Mouse (Mus musculus) lung, embryonic 14.5 days (tissue): Measurements from ENCODE around the gene Edn3. TPM values are rescaled to one million over a fixed set of nuclear protein-coding genes. Genes with fewer than 3 reads are reported as not detected.

Experiments
- ATAC-seq: fragments of 200-750 bp; cut with Nextera tagmentation; 2 replicates; pipeline ENCODE4 v1.8.0; 2017; ENCODE audit warnings: mild to moderate bottlenecking, moderate TSS enrichment, moderate library complexity; ENCODE audit not compliant: insufficient read depth
- DNase-seq: peaks from one replicate; pipeline ENCODE4 v3.0.0-alpha.2; 2015
- H3K27ac ChIP-seq: fragments of 300-500 bp; sonication (generic); 2 replicates; pipeline ENCODE4 v1.5.1; 2014; ENCODE audit warnings: low read depth, mild to moderate bottlenecking, moderate library complexity
- H3K27me3 ChIP-seq: fragments of 300-500 bp; sonication (generic); 2 replicates; pipeline ENCODE4 v1.6.1; 2014; ENCODE audit warnings: low read length, control low read depth; ENCODE audit not compliant: insufficient read depth
- H3K36me3 ChIP-seq: fragments of 300-500 bp; sonication (generic); 2 replicates; pipeline ENCODE4 v1.6.1; 2014; ENCODE audit warnings: control low read depth; ENCODE audit not compliant: insufficient read depth
- H3K4me1 ChIP-seq: fragments of 300-500 bp; sonication (generic); 2 replicates; pipeline ENCODE4 v1.6.1; 2014; ENCODE audit warnings: antibody characterized with exemption, control low read depth; ENCODE audit not compliant: insufficient read depth
- H3K4me2 ChIP-seq: fragments of 300-500 bp; sonication (generic); 2 replicates; pipeline ENCODE4 v1.6.1; 2014; ENCODE audit warnings: mild to moderate bottlenecking
- H3K4me3 ChIP-seq: fragments of 300-500 bp; sonication (generic); 2 replicates; pipeline ENCODE4 v1.5.1; 2014; ENCODE audit warnings: low read depth, low read length
- H3K9ac ChIP-seq: fragments of 300-500 bp; sonication (generic); 2 replicates; pipeline ENCODE4 v1.6.1; 2014
- H3K9me3 ChIP-seq: fragments of 300-500 bp; sonication (generic); 2 replicates; pipeline ENCODE4 v1.6.1; 2016; ENCODE audit warnings: low read depth, low read length, control low read depth
- CTCF ChIP-seq: IDR thresholded peaks from 2 replicates; pipeline ENCODE4 v1.5.1; 2016; ENCODE audit warnings: antibody characterized with exemption, low read depth
- WGBS: fragments of 180-500 bp; shearing (Covaris S2); extraction: QIAGEN DNeasy Blood & Tissue Kit; methylation state at CpG from one replicate; pipeline ENCODE4 v1.1.7; 2014; 5-methylcytosine and 5-hydroxymethylcytosine counted together
- polyA plus RNA-seq: library from polyadenylated mRNA; unstranded; fragments of >200 nt; fragmentation: Nextera tagmentation; extraction: Ambion mirVana; gene quantifications from 2 replicates; pipeline ENCODE4 v1.2.1, GENCODE M21; 2014

Gene Edn3
- polyA plus RNA-seq, 1 experiment from 2014 or later, result 24.2 TPM

- no peaks in the 10 kb centered on the region for H3K36me3 ChIP-seq
- H3K27ac ChIP-seq, result no peak overlapping the region
- H3K9ac ChIP-seq, result no peak overlapping the region
- no peaks in the 10 kb centered on the region for H3K27me3 ChIP-seq
- H3K4me1 ChIP-seq, result no peaks in the 10 kb centered on the region
- no peaks in the 10 kb centered on the region for H3K9me3 ChIP-seq
- no peak overlapping the region for H3K4me3 ChIP-seq
- TF ChIP-seq CTCF, result peak; percentile 47
- H3K4me2 ChIP-seq, result no peak overlapping the region
- WGBS, result 71% methylated on average over 2 of the region's 2 CpGs
- DNase-seq, result no peak
- no peak for ATAC-seq
Observed at GRCm38 (mm10) chr2:174796998-174797397, 36.6 kb downstream of the Edn3 start.

GRCm38 (mm10) chr2:174797495-174798068 is 37.2 kb downstream of the Edn3 start:
- no peaks in the 10 kb centered on the region for H3K9me3 ChIP-seq
- ATAC-seq, result no peak
- no peak for DNase-seq
- no peaks in the 10 kb centered on the region for H3K4me1 ChIP-seq
- H3K36me3 ChIP-seq, result no peaks in the 10 kb centered on the region
- H3K4me3 ChIP-seq, result no peak overlapping the region
- TF ChIP-seq CTCF, result no peak
- no peak overlapping the region for H3K27ac ChIP-seq
- WGBS, result 69% methylated on average over 4 of the region's 4 CpGs
- H3K4me2 ChIP-seq, result no peak overlapping the region
- H3K9ac ChIP-seq, result no peak overlapping the region
- H3K27me3 ChIP-seq, result no peaks in the 10 kb centered on the region

- WGBS, result 75% methylated on average over 6 of the region's 6 CpGs
- Histone ChIP-seq H3K36me3 (no peaks in the 10 kb centered on the region), H3K4me2 (no peak overlapping the region), H3K27ac (no peak overlapping the region), H3K4me3 (no peak overlapping the region), H3K9me3 (0 out of 2 replicates have a peak, but pooled peaks cover 4% of the 10 kb centered on the region), H3K4me1 (no peaks in the 10 kb centered on the region), H3K9ac (no peak overlapping the region), H3K27me3 (no peaks in the 10 kb centered on the region)
- DNase-seq (no peak), ATAC-seq (no peak)
- no peak for TF ChIP-seq CTCF
Observed at GRCm38 (mm10) chr2:174802453-174802852, 42.0 kb downstream of the Edn3 start.

- Histone ChIP-seq H3K9me3 (0 out of 2 replicates have a peak, but pooled peaks cover 4% of the 10 kb centered on the region), H3K27me3 (no peaks in the 10 kb centered on the region), H3K36me3 (no peaks in the 10 kb centered on the region), H3K4me3 (no peak overlapping the region), H3K9ac (no peak overlapping the region), H3K4me2 (no peak overlapping the region), H3K4me1 (no peaks in the 10 kb centered on the region), H3K27ac (no peak overlapping the region)
- WGBS, result 53% methylated on average over 1 of the region's 1 CpGs
- no peak for TF ChIP-seq CTCF
- no peak for ATAC-seq
- no peak for DNase-seq
Observed at GRCm38 (mm10) chr2:174803661-174804060, 43.2 kb downstream of the Edn3 start.

- no peak overlapping the region for H3K27ac ChIP-seq
- no peak for TF ChIP-seq CTCF
- H3K27me3 ChIP-seq, result no peaks in the 10 kb centered on the region
- no peaks in the 10 kb centered on the region for H3K36me3 ChIP-seq
- DNase-seq (no peak), ATAC-seq (no peak)
- 0 out of 2 replicates have a peak, but pooled peaks cover 4% of the 10 kb centered on the region for H3K9me3 ChIP-seq
- WGBS, result 37% methylated on average over 2 of the region's 2 CpGs
- no peaks in the 10 kb centered on the region for H3K4me1 ChIP-seq
- no peak overlapping the region for H3K4me3 ChIP-seq
- no peak overlapping the region for H3K9ac ChIP-seq
- no peak overlapping the region for H3K4me2 ChIP-seq
Observed at GRCm38 (mm10) chr2:174807900-174808299, 47.5 kb downstream of the Edn3 start.

GRCm38 (mm10) chr2:174809296-174809695 is 48.9 kb downstream of the Edn3 start:
- no peak for TF ChIP-seq CTCF
- DNase-seq (no peak), ATAC-seq (no peak)
- H3K4me3 ChIP-seq, result no peak overlapping the region
- H3K9ac ChIP-seq, result no peak overlapping the region
- H3K4me1 ChIP-seq, result no peaks in the 10 kb centered on the region
- no peaks in the 10 kb centered on the region for H3K27me3 ChIP-seq
- H3K36me3 ChIP-seq, result no peaks in the 10 kb centered on the region
- H3K27ac ChIP-seq, result no peak overlapping the region
- no peak overlapping the region for H3K4me2 ChIP-seq
- WGBS, result 24% methylated on average over 4 of the region's 4 CpGs
- 0 out of 2 replicates have a peak, but pooled peaks cover 4% of the 10 kb centered on the region for H3K9me3 ChIP-seq

GRCm38 (mm10) chr2:174813306-174813705 is 52.9 kb downstream of the Edn3 start:
- Histone ChIP-seq H3K9ac (no peak overlapping the region), H3K36me3 (no peaks in the 10 kb centered on the region), H3K9me3 (no peaks in the 10 kb centered on the region), H3K27me3 (no peaks in the 10 kb centered on the region), H3K4me1 (no peaks in the 10 kb centered on the region), H3K27ac (no peak overlapping the region), H3K4me3 (no peak overlapping the region), H3K4me2 (no peak overlapping the region)
- peak; percentile 21 for DNase-seq
- TF ChIP-seq CTCF, result no peak
- WGBS, result 32% methylated on average over 11 of the region's 11 CpGs
- no peak for ATAC-seq

GRCm38 (mm10) chr2:174816163-174816562 is 55.7 kb downstream of the Edn3 start:
- DNase-seq, result peak; percentile 30
- H3K9me3 ChIP-seq, result no peaks in the 10 kb centered on the region
- no peak for TF ChIP-seq CTCF
- no peaks in the 10 kb centered on the region for H3K27me3 ChIP-seq
- no peaks in the 10 kb centered on the region for H3K36me3 ChIP-seq
- 79% methylated on average over 2 of the region's 2 CpGs for WGBS
- H3K27ac ChIP-seq, result no peak overlapping the region; the same call in 1 of the 2 replicates
- no peaks in the 10 kb centered on the region for H3K4me1 ChIP-seq
- no peak overlapping the region for H3K4me2 ChIP-seq
- peak; percentile 50; the same call in 1 of the 2 replicates for ATAC-seq
- H3K9ac ChIP-seq, result no peak overlapping the region
- no peak overlapping the region for H3K4me3 ChIP-seq
